Mouse (Mus musculus) right cerebral cortex, postnatal 25 days (tissue): ENCODE measurements around the gene Pax1.

Source experiments
- DNase-seq: peaks from one replicate; pipeline ENCODE4 v3.0.0; 2022

Pax1 gene

DNA sequence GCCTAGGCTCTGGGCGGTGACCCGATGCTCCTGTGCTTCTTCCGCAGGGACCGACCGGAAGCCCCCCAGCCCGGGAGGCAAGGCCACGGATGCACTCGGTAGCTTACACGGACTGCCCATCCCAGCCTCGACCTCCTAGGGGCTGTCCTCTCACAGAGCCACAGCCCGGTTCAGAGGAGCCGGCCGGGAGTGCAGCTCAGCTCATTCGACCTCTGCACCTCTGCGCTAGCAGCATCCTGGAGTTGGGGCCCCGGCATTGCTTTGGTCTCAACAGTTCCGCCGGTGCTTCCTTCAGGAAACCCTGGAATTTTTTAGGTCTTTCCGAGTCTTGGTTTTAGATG, 11.9 kb downstream of the Pax1 start:
- no peak for DNase-seq

GRCm38 (mm10) chr2:147374245-147374644, 12.5 kb downstream of the Pax1 start:
- DNase-seq = no peak

DNA sequence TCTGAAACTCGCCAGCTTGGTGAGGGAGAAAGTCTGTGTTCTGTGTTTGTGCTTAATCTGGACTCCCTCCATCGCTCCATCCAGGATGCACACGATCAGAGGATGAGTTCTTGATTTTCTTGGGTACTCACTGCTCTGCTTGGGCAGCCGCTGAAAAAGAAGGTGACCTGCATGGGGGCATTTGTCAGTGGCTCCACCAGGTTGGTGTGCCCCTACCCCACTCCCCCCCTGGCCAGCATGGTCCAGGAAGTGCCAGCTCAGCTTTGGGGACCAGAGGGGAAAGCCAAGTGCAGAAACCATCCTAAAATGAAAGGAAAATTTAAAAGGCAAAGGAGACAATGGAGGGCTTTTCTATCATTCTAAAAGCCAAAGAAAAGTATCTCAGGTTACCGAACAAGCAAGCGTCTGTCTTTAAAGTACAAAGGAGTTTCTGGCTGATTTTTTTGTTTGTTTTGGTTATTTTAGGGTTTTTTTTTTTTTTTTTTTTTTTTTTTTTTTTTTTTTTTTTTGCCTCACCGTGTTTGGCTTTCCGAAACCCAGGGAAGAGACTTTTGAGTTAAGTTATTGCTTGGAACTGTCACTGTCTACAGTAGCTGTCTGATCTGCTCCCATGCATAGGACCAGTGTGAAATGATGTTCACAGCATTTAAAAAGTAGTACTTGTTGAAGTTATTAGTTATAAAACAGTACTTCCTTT, 13.4 kb downstream of the Pax1 start:
- DNase-seq = no peak

DNA sequence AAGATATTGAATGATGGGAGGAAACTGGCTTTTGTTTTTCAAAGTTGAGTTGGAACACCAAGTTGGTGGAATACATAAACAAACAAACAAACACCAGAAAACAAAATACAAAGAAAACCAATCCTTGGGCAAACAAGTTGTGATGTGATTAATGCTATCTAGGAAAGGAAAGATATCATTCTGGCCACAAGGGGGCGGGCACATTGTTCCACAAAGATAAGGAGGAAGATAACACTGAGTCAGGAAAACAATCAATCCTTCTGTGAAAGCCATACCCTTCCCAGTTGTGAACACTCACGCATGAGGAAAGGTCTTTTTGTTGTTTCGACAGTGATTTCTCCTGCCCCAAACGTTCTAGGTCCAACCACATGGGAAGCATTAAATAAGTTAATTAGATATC, 17.2 kb downstream of the Pax1 start:
- no peak for DNase-seq

DNA sequence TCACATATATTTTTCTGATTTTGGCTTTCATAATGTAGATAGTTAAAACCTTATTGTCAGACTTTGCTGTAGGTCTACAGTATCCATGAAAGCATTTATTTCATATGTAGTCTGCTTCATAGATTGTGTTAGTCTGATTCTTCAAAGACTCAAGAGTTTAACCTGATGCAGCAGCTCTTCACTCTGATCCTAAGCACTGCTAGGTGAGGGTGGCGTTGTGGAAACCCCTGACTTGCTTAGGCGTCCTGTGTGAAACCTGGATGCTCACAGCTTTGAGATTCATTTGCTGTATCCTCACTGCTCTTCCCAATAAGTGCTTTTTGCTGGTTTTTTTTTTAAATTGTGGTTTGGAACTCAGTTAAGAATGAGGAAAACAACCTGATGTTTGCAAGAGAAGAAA, 21.6 kb downstream of the Pax1 start:
- no peak for DNase-seq

DNA sequence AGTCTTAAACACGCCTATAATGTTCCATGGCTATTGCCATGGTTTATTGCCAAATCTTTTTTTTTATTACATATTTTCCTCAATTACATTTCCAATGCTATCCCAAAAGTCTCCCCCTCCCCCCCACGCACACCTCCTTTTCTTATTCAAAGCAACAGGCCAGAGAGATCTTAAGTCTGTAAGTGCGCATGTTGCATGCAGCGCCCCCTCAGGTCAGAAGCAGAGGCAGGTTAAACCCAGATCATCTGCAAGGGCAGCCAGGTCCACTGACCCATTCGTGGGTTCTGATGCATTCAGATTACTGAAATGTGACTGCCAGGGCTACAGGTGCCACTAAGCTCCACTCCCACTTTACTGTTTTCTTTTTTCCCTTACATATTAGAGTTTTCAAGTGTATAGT, 25.2 kb downstream of the Pax1 start:
- no peak for DNase-seq

DNA sequence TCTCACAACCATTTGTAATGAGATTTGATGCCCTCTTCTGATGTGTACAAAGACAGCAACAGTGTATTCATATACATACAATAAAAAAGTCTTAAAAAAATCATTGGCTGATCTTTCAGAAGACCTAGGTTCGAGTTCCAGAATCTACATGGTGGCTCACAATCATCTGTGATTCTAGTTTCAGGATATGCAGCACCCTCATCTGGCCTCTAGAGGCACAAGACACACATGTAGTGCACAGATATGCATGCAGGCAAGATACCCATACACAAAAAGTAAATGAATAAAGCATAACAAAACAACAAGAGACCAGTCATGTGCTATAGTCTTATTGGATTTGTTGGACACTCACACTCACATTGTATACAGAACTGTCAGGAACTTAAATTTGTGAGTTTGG, 47.6 kb downstream of the Pax1 start:
- no peak for DNase-seq

- no peak for DNase-seq
These were observed 53.3 kb downstream of the Pax1 start for GRCm38 (mm10) chr2:147415037-147415436.

DNA sequence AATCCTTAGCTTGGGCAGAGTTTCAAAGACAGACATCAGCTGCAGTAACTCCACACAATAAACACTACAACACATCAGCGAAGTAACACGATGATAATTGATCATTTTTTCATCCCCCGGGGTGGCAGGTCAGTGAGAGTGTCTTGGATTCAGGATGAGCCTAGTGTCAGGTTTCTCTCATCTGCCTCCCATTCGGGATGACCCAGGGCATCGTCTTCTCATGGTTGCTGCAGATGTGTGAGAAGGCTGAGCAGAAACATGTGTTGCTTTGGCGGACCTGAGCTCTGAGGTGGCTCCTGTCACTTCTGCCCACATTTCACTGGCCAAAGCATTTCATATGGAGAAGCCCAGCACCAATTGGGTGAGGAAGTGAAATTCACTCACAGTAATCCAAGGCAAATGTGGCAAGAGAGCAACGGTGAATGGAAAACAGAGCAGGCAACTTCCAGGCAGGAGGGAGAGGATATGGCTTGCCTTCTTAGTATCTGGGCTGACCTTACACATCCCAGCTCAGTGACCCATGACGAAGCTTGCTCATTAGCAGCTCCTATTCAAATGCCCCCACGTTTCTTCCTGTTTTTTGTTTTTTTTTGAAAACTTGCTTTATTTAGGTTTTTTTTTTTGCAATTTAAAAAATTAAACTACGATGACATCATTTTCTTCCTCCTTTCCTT, 63.0 kb downstream of the Pax1 start:
- no peak for DNase-seq

- no peak for DNase-seq
These were observed 68.1 kb downstream of the Pax1 start for GRCm38 (mm10) chr2:147429607-147430356.

- DNase-seq = no peak
These were observed 71.4 kb downstream of the Pax1 start for GRCm38 (mm10) chr2:147433120-147433519.
